Mouse (Mus musculus): ENCODE results near the gene Ppp1r14d.

- no peak for TF ChIP-seq CTCF (conservative IDR thresholded peaks at IDR 0.05; ENCODE audit: insufficient read depth, insufficient read length, low read depth, low read length)
- no peak for TF ChIP-seq POLR2A (IDR thresholded peaks at IDR 0.05; ENCODE audit: low read depth, low read length)
Observed at GRCm38 (mm10) chr2:119262978-119263377, 33.3 kb upstream of the Ppp1r14d start.

Data from kidney, adult 2 months (tissue).